Mouse (Mus musculus) kidney, embryonic 16.5 days (tissue): ENCODE measurements around the gene Pmel. TPM values are rescaled to one million over a fixed set of nuclear protein-coding genes. Genes with fewer than 3 reads are reported as not detected.
A peak's percentile ranks its signal among the peaks of the same experiment; 100 is the strongest.

Source experiments
- ATAC-seq: fragments of 200-750 bp; cut with Nextera tagmentation; 2 replicates; pipeline ENCODE4 v1.8.0; 2017; ENCODE audit warnings: moderate TSS enrichment; ENCODE audit not compliant: low FRiP score, low TSS enrichment
- H3K27ac ChIP-seq: fragments of 300-500 bp; sonication (generic); 2 replicates; pipeline ENCODE4 v1.5.1; 2014; ENCODE audit warnings: low read length
- H3K27me3 ChIP-seq: fragments of 300-500 bp; sonication (generic); 2 replicates; pipeline ENCODE4 v1.6.1; 2014; ENCODE audit warnings: low read length, control low read depth, mixed read lengths; ENCODE audit not compliant: insufficient read depth
- H3K36me3 ChIP-seq: fragments of 300-500 bp; sonication (generic); 2 replicates; pipeline ENCODE4 v1.6.1; 2014; ENCODE audit warnings: low read length, control low read depth, mixed read lengths; ENCODE audit not compliant: insufficient read depth
- H3K4me1 ChIP-seq: fragments of 300-500 bp; sonication (generic); 2 replicates; pipeline ENCODE4 v1.6.1; 2014; ENCODE audit warnings: low read length, control low read depth, mixed read lengths; ENCODE audit not compliant: insufficient read depth
- H3K4me2 ChIP-seq: fragments of 300-500 bp; sonication (generic); replicated peaks from 2 replicates; pipeline ENCODE4 v1.6.1; 2014; ENCODE audit warnings: low read depth, low read length
- H3K4me3 ChIP-seq: fragments of 300-500 bp; sonication (generic); 2 replicates; pipeline ENCODE4 v1.5.1; 2014; ENCODE audit warnings: mild to moderate bottlenecking, low read length
- H3K9ac ChIP-seq: fragments of 300-500 bp; sonication (generic); replicated peaks from 2 replicates; pipeline ENCODE4 v1.6.1; 2014; ENCODE audit warnings: low read length
- H3K9me3 ChIP-seq: fragments of 300-500 bp; sonication (generic); 2 replicates; pipeline ENCODE4 v1.6.1; 2016; ENCODE audit warnings: low read length, control low read depth
- WGBS: fragments of 180-500 bp; shearing (Covaris S2); extraction: QIAGEN DNeasy Blood & Tissue Kit; methylation state at CpG from one replicate; pipeline ENCODE4 v1.1.7; 2014; 5-methylcytosine and 5-hydroxymethylcytosine counted together
- polyA plus RNA-seq: library from polyadenylated mRNA; unstranded; fragments of >200 nt; fragmentation: Nextera tagmentation; extraction: Ambion mirVana; gene quantifications from 2 replicates; pipeline ENCODE4 v1.2.1, GENCODE M21; 2015

Gene Pmel
- polyA plus RNA-seq, 1 experiment from 2014 or later, result 1.7 TPM

DNA sequence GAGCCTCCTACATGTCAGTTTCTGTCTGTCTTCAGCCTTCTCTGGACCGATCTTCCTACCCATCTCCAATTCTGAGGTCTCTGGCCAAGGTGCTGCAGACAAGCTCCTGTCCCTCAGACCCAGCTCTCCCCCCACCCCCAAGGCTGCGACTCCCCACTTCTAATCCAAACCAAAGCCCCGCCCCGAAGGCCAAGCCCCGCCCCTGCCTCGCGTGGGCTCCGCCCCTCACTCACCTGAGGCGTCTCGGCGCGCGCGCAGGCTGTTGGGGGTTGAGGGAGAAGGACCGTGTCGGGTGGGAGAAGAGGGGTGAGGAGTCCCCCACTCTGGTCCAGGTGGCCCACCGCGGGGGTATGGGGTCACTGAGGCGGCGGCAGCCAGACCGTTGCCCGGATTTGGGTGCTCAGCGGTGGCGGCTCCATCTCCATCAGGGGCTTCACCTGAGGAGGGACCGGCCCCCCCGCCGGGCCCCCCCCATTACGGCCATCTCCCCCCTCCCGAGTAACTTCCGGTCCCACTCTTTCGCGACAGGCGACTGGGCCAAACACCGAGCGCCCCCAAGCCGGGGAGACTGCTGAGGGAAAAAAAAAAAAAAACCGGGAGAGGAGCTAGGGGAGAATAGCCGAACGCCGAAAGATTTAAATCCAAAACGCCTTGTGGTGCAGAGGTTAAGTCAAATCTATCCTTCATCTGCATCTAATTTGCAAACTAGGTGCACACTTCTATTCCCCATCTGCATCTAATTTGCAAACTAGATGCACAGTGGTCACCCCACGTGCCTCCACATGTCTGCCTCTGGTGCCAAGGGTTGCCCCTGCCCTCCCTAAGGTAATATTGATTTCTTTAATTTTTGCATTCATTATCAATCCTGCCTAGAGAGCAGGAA is 35.0 kb upstream of the Pmel start:
- H3K27me3 ChIP-seq, result no peaks in the 10 kb centered on the region
- peak overlapping the region; percentile 76 for H3K9ac ChIP-seq
- H3K36me3 ChIP-seq, result 0 out of 2 replicates have a peak, but pooled peaks cover 2% of the 10 kb centered on the region
- peaks cover 13% of the 10 kb centered on the region for H3K4me1 ChIP-seq
- WGBS, result under 1% methylated on average over 41 of the region's 42 CpGs
- H3K9me3 ChIP-seq, result no peaks in the 10 kb centered on the region
- peak overlapping the region; percentile 59; the same call in 1 of the 2 replicates for H3K27ac ChIP-seq
- H3K4me3 ChIP-seq, result peak overlapping the region; percentile 68
- peak; percentile 49; the same call in 1 of the 2 replicates for ATAC-seq
- peak overlapping the region; percentile 71 for H3K4me2 ChIP-seq

DNA sequence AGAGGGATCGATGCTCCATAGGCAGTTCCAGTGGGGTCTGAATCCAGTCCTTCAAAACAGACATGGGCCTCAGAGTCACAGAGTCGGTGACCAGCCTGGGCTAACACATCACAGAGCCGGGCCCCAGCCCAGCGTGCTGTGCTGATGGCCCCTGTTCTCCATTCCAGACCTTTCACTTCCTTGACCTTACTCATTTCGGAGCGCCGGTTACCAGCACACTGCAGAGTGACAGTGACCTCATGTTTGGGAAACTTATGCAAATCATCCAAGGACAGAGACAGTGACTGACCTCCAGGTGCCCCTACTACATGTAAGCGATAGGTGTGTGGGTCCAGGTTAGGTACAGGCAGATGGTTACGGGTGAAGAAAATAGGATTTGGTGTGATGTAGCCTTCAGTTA is 32.8 kb upstream of the Pmel start:
- Histone ChIP-seq H3K4me1 (peaks cover 15% of the 10 kb centered on the region), H3K27me3 (no peaks in the 10 kb centered on the region), H3K36me3 (0 out of 2 replicates have a peak, but pooled peaks cover 2% of the 10 kb centered on the region), H3K9ac (no peak overlapping the region), H3K27ac (no peak overlapping the region), H3K9me3 (no peaks in the 10 kb centered on the region), H3K4me3 (no peak overlapping the region), H3K4me2 (no peak overlapping the region)
- WGBS, result 93% methylated on average over 9 of the region's 9 CpGs
- ATAC-seq, result no peak

DNA sequence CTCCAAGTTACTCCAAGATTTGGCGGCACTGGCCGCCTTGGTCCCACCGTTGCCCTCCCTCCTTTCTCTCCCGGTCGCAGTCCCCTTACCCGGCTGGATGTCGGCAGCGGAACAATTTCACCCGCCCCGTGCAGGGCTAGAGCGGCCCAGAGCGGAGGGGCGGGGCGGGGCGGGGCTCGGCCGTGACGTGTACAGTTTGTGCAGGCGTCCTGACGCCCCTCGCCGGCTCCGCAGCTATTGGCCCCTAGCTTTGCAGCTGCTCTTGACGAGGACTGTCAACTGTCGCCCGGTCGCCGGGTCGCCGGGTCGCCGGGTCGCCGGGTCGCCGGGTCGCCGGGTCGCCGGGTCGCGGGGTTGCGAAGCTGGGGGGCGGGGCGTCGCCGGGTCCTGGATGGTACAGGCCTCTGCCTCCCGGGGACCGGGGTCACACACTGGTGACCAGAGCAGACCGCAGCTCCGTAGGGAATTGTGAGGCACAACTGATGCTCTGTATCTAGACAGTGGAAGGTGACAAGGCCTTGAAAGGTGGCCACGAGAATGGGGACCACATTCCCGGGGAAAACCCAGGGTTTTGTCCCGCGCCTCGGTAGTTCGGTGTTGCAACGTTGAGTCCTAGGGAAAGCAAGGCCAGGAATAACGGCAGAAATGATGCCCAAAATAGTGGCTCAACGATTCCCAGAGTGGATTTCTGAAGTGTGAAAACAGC is 30.1 kb upstream of the Pmel start, which contains the start of gene Suox:
Gene Suox (minus strand): TSS at position 311 of the 706 bp plus-strand sequence.
- peaks cover 10% of the 10 kb centered on the region for H3K4me1 ChIP-seq
- peak within 1 kb of the TSS; percentile 74 for H3K9ac ChIP-seq
- H3K4me3 ChIP-seq, result peak within 1 kb of the TSS; percentile 76
- 0 out of 2 replicates have a peak, but pooled peaks cover 2% of the 10 kb centered on the region for H3K36me3 ChIP-seq
- H3K27ac ChIP-seq, result peak within 1 kb of the TSS; percentile 68
- no peaks in the 10 kb centered on the region for H3K27me3 ChIP-seq
- ATAC-seq, result peak; percentile 95
- peak within 1 kb of the TSS; percentile 90 for H3K4me2 ChIP-seq
- no peaks in the 10 kb centered on the region for H3K9me3 ChIP-seq
- WGBS, result under 1% methylated on average over 59 of the region's 60 CpGs

DNA sequence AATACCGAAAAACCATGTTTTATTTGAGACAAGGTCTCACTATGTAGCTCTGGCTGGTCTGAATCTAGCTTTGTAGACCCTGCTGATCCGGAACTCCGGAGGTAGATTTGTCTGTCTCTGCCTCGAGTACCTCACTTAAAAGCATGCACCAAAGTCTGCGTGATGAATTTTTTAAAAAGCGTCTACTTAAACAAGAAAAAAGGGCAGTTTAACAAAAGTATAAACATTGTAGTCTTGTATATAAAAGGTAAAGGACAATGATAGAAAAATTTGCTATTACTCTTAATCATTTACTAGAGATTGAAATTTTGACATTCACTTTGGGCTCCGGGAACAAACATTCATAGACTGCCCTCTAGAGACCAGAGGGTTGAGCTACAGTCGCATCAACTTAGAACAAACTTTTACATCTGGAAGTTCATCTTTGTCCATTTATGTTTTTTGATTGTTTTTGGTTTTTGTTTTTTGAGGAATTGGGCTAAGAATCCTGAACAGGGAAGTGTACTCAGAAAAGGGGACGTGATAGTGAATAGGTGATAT is 29.5 kb upstream of the Pmel start:
- Histone ChIP-seq H3K27ac (peak overlapping the region; percentile 68), H3K4me2 (peak overlapping the region; percentile 90), H3K9me3 (no peaks in the 10 kb centered on the region), H3K4me1 (peaks cover 10% of the 10 kb centered on the region), H3K4me3 (peak overlapping the region; percentile 76), H3K27me3 (no peaks in the 10 kb centered on the region), H3K9ac (peak overlapping the region; percentile 74), H3K36me3 (0 out of 2 replicates have a peak, but pooled peaks cover 2% of the 10 kb centered on the region)
- WGBS, result 3% methylated on average over 9 of the region's 9 CpGs
- ATAC-seq, result no peak; the same call in 1 of the 2 replicates

DNA sequence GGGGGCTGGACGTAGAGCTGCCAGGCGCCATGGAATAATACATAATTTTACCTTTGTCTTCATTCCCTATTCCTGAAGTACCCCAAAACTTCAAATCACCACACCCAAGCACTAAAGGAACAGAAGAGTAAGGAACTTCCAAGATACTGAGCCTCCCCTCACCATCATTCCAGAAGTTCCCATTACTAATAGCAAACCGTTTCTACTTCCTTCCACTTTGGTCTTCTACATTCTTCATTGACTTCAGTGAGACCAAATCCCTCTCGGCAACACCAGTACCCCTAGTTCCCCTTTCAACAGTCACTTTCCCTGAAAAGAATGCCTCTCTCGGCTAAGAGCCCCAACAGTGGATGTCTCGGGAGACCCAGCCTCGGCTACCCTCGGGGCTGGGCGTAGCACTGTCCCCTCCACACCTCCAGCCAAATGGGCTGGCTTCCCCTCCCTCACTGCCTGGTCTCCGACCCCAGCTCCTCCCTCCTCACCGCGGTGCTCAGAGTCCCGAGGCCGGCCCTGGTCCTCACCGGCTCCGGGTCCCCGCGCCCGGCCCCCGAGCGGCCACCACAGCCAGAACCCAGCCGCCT is 8.5 kb upstream of the Pmel start:
- WGBS, result under 1% methylated on average over 20 of the region's 22 CpGs

DNA sequence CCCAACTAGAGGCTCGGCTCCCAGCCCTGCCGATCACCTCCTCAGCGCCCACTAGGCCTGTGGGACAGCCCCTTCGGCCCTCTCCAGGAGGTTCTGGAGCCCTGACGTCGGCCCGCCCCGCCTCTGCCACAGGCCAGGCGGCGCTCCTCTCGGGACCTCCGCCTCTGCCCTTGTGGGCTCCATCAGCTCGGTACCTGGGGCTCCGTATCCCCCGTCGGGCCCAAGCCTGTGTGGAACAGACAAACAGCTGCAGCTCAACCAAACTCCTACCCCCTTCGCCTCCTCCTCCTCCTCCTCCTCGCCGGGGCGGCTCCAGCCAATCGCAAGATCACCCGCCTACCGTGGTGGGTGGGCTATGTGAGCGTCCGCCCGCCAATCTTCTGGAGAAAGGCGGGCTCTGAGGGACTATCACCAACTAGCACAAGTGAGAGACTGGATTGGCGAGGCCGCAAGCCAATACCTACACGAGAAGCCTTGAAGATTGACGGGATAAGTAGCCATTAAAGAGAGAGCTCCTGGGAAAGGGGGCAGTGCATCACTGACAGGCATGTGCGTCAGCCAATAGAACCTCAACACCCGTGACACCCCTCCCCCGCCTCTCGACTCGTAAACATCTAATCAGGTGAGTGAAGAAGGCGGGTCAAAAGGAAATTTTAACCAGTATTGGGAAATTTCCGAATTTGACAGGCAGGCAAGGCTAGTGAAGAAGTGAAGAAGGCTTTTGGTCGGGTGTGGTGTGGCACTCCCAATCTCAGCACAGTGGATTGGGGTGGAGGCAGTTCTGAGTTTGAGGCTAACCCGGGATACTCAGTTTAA is 7.8 kb upstream of the Pmel start, which contains the start of gene Rab5b:
Gene Rab5b (minus strand): TSS at position 273 of the 816 bp plus-strand sequence.
- ATAC-seq, result peak; percentile 99
- Histone ChIP-seq H3K36me3 (peaks cover 30% of the 10 kb centered on the region), H3K27ac (peak within 1 kb of the TSS; percentile 99), H3K4me1 (peaks cover 14% of the 10 kb centered on the region), H3K9me3 (no peaks in the 10 kb centered on the region), H3K9ac (peak within 1 kb of the TSS; percentile 88), H3K4me2 (peak within 1 kb of the TSS; percentile 70), H3K27me3 (no peaks in the 10 kb centered on the region), H3K4me3 (peak within 1 kb of the TSS; percentile 80)
- WGBS, result under 1% methylated on average over 38 of the region's 40 CpGs

More for the DNA sequence above, 8.5 kb upstream of the Pmel start:
- H3K27me3 ChIP-seq, result no peaks in the 10 kb centered on the region
- peak overlapping the region; percentile 70 for H3K4me2 ChIP-seq
- H3K4me3 ChIP-seq, result peak overlapping the region; percentile 80
- peaks cover 23% of the 10 kb centered on the region for H3K36me3 ChIP-seq
- no peak for ATAC-seq
- H3K27ac ChIP-seq, result peak overlapping the region; percentile 99
- peak overlapping the region; percentile 88 for H3K9ac ChIP-seq
- peaks cover 14% of the 10 kb centered on the region for H3K4me1 ChIP-seq
- H3K9me3 ChIP-seq, result no peaks in the 10 kb centered on the region

DNA sequence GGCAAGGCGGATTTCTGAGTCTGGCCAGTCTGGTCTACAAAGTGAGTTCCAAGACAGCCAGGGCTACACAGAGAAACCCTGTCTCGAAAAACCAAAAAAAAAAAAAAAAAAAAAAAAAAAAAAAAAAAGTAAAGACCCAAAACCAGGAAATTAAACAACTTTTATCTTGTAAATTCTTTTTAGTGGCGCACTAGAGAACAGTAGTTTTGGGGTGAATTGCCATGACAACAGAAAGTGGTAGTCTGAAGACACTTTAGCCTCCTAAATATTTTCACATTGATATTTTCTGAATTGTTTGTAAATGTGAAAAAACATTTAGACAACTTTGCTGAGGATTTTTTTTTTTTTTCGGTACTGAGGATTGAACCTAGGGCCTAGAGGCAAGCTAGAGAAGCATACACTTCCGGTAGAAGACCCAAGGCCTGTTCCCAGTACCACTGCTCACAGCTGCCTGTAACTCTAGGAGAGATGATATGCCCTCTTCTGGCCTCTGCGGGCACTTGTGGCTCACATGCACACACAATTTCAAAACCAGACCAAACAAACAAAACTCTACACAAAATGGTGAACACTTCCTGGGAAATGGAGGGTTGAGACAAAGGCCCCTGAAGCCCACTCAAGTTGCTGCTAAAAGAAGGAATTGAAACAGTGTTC is 6.8 kb upstream of the Pmel start:
- H3K9me3 ChIP-seq, result no peaks in the 10 kb centered on the region
- peak overlapping the region; percentile 53; the same call in 1 of the 2 replicates for H3K9ac ChIP-seq
- H3K27ac ChIP-seq, result peak overlapping the region; percentile 75
- peak overlapping the region; percentile 70 for H3K4me2 ChIP-seq
- ATAC-seq, result no peak
- 86% methylated on average over 6 of the region's 6 CpGs for WGBS
- no peak overlapping the region for H3K4me3 ChIP-seq
- H3K27me3 ChIP-seq, result no peaks in the 10 kb centered on the region
- H3K4me1 ChIP-seq, result peaks cover 14% of the 10 kb centered on the region
- peaks cover 40% of the 10 kb centered on the region for H3K36me3 ChIP-seq

DNA sequence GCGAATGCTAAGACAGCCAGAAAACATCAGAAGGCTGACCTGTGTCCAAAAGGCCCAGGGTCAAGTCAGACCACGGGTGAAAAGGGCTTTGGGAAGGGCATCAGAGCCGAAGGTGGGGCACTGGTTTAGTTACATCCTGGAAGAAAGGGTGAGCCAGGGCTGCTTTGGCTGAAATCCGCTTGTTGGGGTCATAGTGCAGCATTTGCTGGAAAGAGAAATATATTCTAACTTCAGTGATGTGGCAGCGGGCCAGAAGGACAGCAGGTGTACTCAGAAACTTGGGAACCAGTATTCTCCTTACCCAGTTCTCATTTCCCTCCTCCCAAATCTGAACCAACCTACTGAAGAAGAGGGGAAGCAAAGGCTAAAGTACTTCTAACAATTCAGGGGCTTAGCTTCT is 5.0 kb upstream of the Pmel start:
- H3K27ac ChIP-seq, result no peak overlapping the region
- no peaks in the 10 kb centered on the region for H3K9me3 ChIP-seq
- H3K9ac ChIP-seq, result no peak overlapping the region
- H3K4me2 ChIP-seq, result no peak overlapping the region
- no peaks in the 10 kb centered on the region for H3K27me3 ChIP-seq
- 77% methylated on average over 5 of the region's 5 CpGs for WGBS
- no peak overlapping the region for H3K4me3 ChIP-seq
- peaks cover 28% of the 10 kb centered on the region for H3K4me1 ChIP-seq
- H3K36me3 ChIP-seq, result peaks cover 47% of the 10 kb centered on the region
- no peak for ATAC-seq
